Mouse (Mus musculus): ENCODE measurements at regions not wholly inside any gene's neighbourhood (a gene's known extent, or its start where the extent isn't known, plus 50 kb on each side); places are given as distances from the start of the nearest gene placed in this dataset.

GRCm38 (mm10) chr12:63220391-63220790, 1254.1 kb downstream of the Fscb start:
- Histone ChIP-seq H3K27me3 (ENCODE audit: control insufficient read depth, insufficient read depth, low read length) (no peaks in the 10 kb centered on the region), H3K4me2 (ENCODE audit: low read length) (no peak overlapping the region), H3K4me3 (replicated peaks; ENCODE audit: low read depth, low read length) (no peak overlapping the region), H3K9me3 (ENCODE audit: control insufficient read depth, low read length) (no peaks in the 10 kb centered on the region), H3K4me1 (ENCODE audit: control insufficient read depth, insufficient read depth, low read length) (no peaks in the 10 kb centered on the region), H3K27ac (replicated peaks; ENCODE audit: low read depth, low read length) (no peak overlapping the region), H3K36me3 (ENCODE audit: control insufficient read depth, insufficient read depth, low read length) (no peaks in the 10 kb centered on the region), H3K9ac (replicated peaks; ENCODE audit: low read length) (no peak overlapping the region)
- ATAC-seq (ENCODE audit: low FRiP score, low TSS enrichment): no peak
- DNase-seq: peak; percentile 7
- WGBS: 68% methylated on average over 5 of the region's 5 CpGs
